Mouse (Mus musculus) right cerebral cortex, adult 18-20 months (tissue): ENCODE data around the gene Lrrc26.
A peak's percentile ranks its signal among the peaks of the same experiment; 100 is the strongest.

Source experiments
- DNase-seq: peaks from one replicate; pipeline ENCODE4 v3.0.0; 2022; ENCODE audit warnings: mixed read lengths

Lrrc26 gene

GRCm38 (mm10) chr2:25303452-25303851 is 13.7 kb downstream of the Lrrc26 start:
- DNase-seq = no peak

DNA sequence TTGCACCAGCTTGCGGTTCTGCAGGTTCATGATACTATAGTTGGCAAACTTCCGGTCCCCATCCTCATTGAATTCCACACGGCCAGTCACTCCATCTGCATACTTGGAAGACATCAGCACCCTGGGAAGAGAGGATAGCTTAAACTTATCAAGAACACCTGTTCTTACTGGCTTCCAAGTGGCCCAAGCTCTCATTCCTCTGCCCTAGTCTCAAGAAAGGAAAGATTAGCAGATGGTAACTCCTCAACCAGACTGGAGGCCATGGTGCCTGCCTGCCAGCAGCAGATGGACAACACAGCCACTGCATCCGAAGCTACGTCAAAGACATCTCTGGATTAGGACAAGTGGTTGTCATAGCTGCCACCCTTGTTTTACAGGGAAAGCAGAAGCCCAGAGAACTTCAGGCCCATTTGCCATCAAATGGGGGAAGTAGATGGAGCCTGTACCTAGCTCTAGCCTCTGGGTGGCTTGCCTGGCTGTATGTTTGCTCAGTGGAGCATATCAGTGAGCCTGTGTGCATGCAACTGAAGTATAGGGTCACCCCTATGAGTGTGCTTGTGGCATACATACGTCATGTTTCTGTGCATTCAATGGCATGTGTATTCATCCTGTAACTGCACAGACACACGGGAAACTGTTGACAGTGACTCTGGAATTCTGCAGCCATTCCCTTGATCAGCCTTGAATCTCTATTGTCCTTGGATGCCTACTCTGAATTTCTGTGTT is 14.4 kb downstream of the Lrrc26 start:
- no peak for DNase-seq

DNA sequence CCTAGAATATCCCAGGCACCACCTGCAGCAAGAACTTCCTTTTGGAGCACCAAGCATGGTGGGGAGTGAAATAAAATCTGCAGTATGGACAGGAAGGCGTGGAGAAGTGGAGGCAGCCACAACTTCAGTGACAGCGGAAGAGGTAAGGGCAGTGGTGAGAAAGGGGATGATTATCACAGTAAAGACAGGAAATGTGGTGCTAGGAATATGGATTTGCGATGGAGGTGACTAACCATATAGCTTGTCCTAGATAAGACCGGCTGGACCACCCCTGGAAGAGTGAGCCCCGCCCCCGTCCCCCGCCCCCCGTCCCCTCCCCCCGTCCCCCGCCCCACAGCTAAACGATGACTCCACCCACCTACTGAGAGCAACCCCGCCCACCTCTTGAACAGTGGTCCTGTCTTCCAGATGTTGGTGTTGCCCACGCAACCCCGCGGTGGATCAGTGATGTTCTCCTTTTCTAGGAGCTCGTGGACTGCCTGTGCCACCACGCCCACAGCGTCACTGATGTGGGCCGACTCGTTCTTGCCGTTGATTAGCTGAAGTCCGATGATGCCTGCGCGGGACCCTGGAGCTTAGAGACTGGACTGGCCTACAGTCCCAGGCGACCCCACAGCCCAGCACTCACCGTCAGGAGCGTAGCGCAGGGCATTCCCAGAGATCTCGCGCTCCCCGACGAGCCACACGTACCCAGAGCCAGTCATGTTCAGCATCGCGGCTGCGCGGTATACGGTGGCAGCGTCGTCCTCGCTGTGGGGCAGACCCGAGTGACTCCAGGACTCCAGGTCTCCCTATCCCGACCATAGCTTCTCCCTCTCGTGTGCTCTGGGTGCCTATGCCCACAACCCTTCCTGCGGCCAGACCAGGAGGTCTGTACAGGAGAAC is 15.2 kb downstream of the Lrrc26 start:
- DNase-seq = no peak

GRCm38 (mm10) chr2:25305587-25306359 is 16.1 kb downstream of the Lrrc26 start:
- DNase-seq = no peak

- DNase-seq = no peak
Measured at GRCm38 (mm10) chr2:25310180-25310579, 20.5 kb downstream of the Lrrc26 start.

GRCm38 (mm10) chr2:25310969-25311368 is 21.3 kb downstream of the Lrrc26 start:
- DNase-seq = no peak

- no peak for DNase-seq
Measured at GRCm38 (mm10) chr2:25311491-25311891, 21.8 kb downstream of the Lrrc26 start.

DNA sequence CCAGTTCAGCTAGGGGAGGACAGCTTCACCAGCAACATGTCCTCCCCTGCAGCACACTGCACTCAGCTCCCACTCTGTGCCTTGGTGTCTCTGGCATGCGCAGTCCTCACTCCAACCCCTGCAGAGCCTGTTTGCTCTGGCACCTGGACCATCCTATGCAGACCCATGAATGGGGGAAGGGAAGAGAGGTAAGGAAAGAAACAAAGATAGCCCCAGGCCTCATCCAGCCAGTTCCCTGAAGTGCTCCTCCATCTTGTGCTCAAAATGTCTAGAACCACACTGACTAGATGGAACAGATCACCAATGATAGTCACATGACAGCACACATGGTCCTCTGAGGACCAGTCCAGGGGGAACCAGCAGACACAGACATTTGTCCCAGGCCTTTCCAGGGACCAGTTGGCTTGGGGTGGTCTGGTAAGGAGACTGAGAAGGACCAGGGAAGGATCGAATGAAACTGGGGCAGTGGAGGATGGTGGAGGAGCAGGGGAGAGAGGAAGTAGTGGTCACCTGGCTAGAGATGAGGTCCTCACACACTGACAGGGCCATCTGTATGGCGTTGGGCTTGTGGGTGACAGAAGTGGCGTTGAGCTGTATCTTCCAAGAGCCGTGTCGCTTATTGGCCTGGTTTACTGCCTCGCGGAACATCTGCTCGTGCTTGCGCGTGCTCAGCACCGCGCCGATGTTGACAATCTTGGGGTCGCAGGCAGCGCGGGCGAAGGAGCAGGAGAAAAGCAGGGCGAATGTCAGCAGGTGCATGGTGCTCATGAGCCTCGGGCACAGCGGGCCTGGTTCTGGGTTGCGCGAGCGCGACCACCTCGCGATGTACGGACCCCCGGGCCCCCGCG is 28.6 kb downstream of the Lrrc26 start:
- peak; percentile 74 for DNase-seq

GRCm38 (mm10) chr2:25318971-25319773 is 29.5 kb downstream of the Lrrc26 start, which contains the start of gene Grin1:
TSS of gene Grin1 (minus strand) at chr2:25319187.
- peak; percentile 93 for DNase-seq

GRCm38 (mm10) chr2:25320084-25320483 is 30.4 kb downstream of the Lrrc26 start:
- no peak for DNase-seq

- no peak for DNase-seq
Measured at GRCm38 (mm10) chr2:25326036-25326435, 36.3 kb downstream of the Lrrc26 start.

GRCm38 (mm10) chr2:25328440-25328839 is 38.7 kb downstream of the Lrrc26 start:
- no peak for DNase-seq

- DNase-seq = no peak
Measured at GRCm38 (mm10) chr2:25331470-25331869, 41.8 kb downstream of the Lrrc26 start.

- peak; percentile 99 for DNase-seq
Measured at GRCm38 (mm10) chr2:25332286-25333160, 42.8 kb downstream of the Lrrc26 start, which contains the start of gene Man1b1. TSS of gene Man1b1 (plus strand) at chr2:25332338.

GRCm38 (mm10) chr2:25333569-25333968 is 43.9 kb downstream of the Lrrc26 start:
- no peak for DNase-seq

DNA sequence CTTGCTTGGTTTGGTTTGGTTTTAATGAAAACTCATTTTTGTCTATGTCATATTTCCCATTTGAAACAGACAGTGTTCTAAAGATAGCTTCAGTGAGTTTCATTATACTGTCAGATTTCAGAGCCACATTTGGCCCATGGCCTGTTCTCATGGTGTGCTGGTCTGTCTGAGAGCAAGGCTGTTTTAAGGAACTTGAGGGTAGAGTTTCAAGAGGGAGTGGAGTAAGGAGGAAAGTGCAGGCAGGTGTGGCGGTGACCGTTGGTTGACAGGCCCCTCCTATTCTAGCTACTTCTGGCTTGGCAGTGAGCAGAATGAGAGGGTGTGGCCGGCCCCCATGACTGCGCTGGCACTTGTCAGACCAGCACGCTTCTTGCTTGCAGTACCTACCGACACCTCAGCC is 48.6 kb downstream of the Lrrc26 start:
- no peak for DNase-seq
